In the genomic region with DNA sequence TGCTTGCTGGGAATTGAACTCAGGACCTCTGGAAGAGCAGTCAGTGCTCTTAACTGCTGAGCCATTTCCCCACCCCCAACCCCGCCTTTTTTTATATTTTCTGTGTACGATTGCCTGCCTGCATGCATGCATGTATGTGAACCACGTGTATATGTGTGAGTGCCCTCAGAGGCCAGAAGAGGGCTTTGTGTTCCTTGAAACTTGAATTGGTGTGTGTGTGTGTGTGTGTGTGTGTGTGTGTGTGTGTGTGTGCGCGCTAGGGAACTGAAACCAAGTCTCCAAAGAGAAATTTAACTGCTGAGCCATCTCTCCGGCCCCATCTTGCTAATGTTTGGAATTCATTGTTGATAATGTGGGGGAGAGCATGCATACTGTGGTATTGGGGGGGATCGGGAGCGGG, we compare ENCODE assay signal across 33 mouse cellular contexts. TPM values are rescaled to one million over a fixed set of nuclear protein-coding genes. Genes with fewer than 3 reads are reported as not detected.
"Had no signal": no experiment of that assay in that cellular context is flagged by ENCODE, and none has a peak within 500 bp of the region (broad histone marks: within the 10 kb centered on the region; RNA-seq: fewer than 3 reads in every experiment).

No protein-coding gene starts in this region.

- H3K4me3 ChIP-seq: heart, adult 2 months; heart, embryonic 13.5 days; heart, embryonic 15.5 days; hindbrain, embryonic 10.5 days; hindbrain, embryonic 12.5 days; hindbrain, embryonic 15.5 days; layer of hippocampus, adult 2 months; left cerebral cortex, adult 2 months; limb, embryonic 10.5 days; limb, embryonic 12.5 days had no signal

- H3K4me2 ChIP-seq: heart, embryonic 11.5 days; heart, embryonic 13.5 days; heart, embryonic 15.5 days; hindbrain, embryonic 12.5 days; hindbrain, embryonic 15.5 days; limb, embryonic 12.5 days; liver, embryonic 11.5 days had no signal

- H3K27ac ChIP-seq: heart, adult 2 months; heart, embryonic 13.5 days; heart, embryonic 15.5 days; hindbrain, embryonic 10.5 days; hindbrain, embryonic 12.5 days; hindbrain, embryonic 15.5 days; hindbrain, postnatal 0 days; layer of hippocampus, adult 2 months; left cerebral cortex, adult 2 months; limb, embryonic 10.5 days; limb, embryonic 12.5 days; liver, embryonic 14.5 days had no signal

- H3K36me3 ChIP-seq: heart, embryonic 13.5 days; heart, embryonic 15.5 days; hindbrain, embryonic 10.5 days; hindbrain, embryonic 12.5 days; hindbrain, embryonic 15.5 days; limb, embryonic 10.5 days; limb, embryonic 12.5 days had no signal

- H3K9ac ChIP-seq: heart, embryonic 13.5 days; heart, embryonic 15.5 days; hindbrain, embryonic 12.5 days; hindbrain, embryonic 15.5 days; limb, embryonic 12.5 days; liver, embryonic 14.5 days had no signal

- H3K4me1 ChIP-seq: heart, embryonic 13.5 days; heart, embryonic 15.5 days; hindbrain, embryonic 10.5 days; hindbrain, embryonic 12.5 days; hindbrain, embryonic 15.5 days; limb, embryonic 10.5 days; limb, embryonic 12.5 days had no signal

- DNase-seq: gastrocnemius, postnatal 10 days; gastrocnemius, postnatal 25 days; heart, adult 11 months; heart, adult 2 months; heart, postnatal 14 days; heart, postnatal 4 days; kidney, adult 18-20 months; kidney, adult 8-10 months; kidney, postnatal 10 days; kidney, postnatal 25 days; kidney, postnatal 4 days; liver had no signal

- H3K9me3 ChIP-seq: heart, embryonic 15.5 days; hindbrain, embryonic 10.5 days; hindbrain, embryonic 15.5 days; limb, embryonic 10.5 days; limb, embryonic 12.5 days had no signal

- ATAC-seq: hindbrain, postnatal 0 days; intestine, postnatal 0 days had no signal

RNA-seq across cellular contexts. Expression of a gene that starts 15.2 kb away (rescaled TPM):
- total RNA-seq: gastrocnemius, adult 18-20 months; gastrocnemius, postnatal 10 days; gastrocnemius, postnatal 25 days; gastrocnemius, postnatal 4 days; heart, adult 2 months; heart, postnatal 14 days; heart, postnatal 4 days had no signal
- polyA plus RNA-seq: heart, adult 2 months; heart, embryonic 13.5 days; heart, embryonic 15.5 days; heart, postnatal 0 days; hindbrain, postnatal 0 days; intestine, embryonic 14.5 days; intestine, postnatal 0 days; kidney, embryonic 14.5 days; kidney, embryonic 16.5 days; limb, embryonic 10.5 days; limb, embryonic 12.5 days; liver, embryonic 11.5 days; liver, embryonic 14.5 days; liver, embryonic 16.5 days had no signal
